Mouse (Mus musculus) hindbrain, embryonic 16.5 days (tissue): Measurements from ENCODE around the gene Fgfr1op2. TPM values are rescaled to one million over a fixed set of nuclear protein-coding genes. Genes with fewer than 3 reads are reported as not detected.
"Not testable (repeated sequence)": the region's sequence is repeated elsewhere in the genome, so short reads cannot be mapped to it uniquely, and the experiment has no call there.

ENCODE experiments used
- ATAC-seq: fragments of 200-750 bp; cut with Nextera tagmentation; 2 replicates; pipeline ENCODE4 v1.8.0; 2017; ENCODE audit warnings: moderate TSS enrichment, moderate library complexity
- H3K27ac ChIP-seq: fragments of 300-500 bp; sonication (generic); 2 replicates; pipeline ENCODE4 v1.5.1; 2014; ENCODE audit warnings: low read depth, mild to moderate bottlenecking, control low read depth, low read length, moderate library complexity
- H3K27me3 ChIP-seq: fragments of 300-500 bp; sonication (generic); replicated peaks from 2 replicates; pipeline ENCODE4 v1.6.1; 2014; ENCODE audit warnings: low read length; ENCODE audit not compliant: control insufficient read depth, insufficient read depth
- H3K36me3 ChIP-seq: fragments of 300-500 bp; sonication (generic); 2 replicates; pipeline ENCODE4 v1.6.1; 2014; ENCODE audit warnings: mild to moderate bottlenecking, low read length, moderate library complexity, mixed read lengths; ENCODE audit not compliant: control insufficient read depth, insufficient read depth
- H3K4me1 ChIP-seq: fragments of 300-500 bp; sonication (generic); 2 replicates; pipeline ENCODE4 v1.6.1; 2014; ENCODE audit warnings: low read depth, low read length; ENCODE audit not compliant: control insufficient read depth, insufficient read depth
- H3K4me2 ChIP-seq: fragments of 300-500 bp; sonication (generic); 2 replicates; pipeline ENCODE4 v1.6.1; 2014; ENCODE audit warnings: mild to moderate bottlenecking, low read length, control low read depth, moderate library complexity
- H3K4me3 ChIP-seq: fragments of 300-500 bp; sonication (generic); 2 replicates; pipeline ENCODE4 v1.5.1; 2014; ENCODE audit warnings: mild to moderate bottlenecking, low read length, control low read depth, moderate library complexity
- H3K9ac ChIP-seq: fragments of 300-500 bp; sonication (generic); 2 replicates; pipeline ENCODE4 v1.6.1; 2014; ENCODE audit warnings: low read depth, mild to moderate bottlenecking, control low read depth, low read length, moderate library complexity
- H3K9me3 ChIP-seq: fragments of 300-500 bp; sonication (generic); 2 replicates; pipeline ENCODE4 v1.6.1; 2014; ENCODE audit warnings: mild to moderate bottlenecking, low read length, moderate library complexity; ENCODE audit not compliant: control insufficient read depth
- WGBS: fragments of 180-500 bp; shearing (Covaris S2); extraction: QIAGEN DNeasy Blood & Tissue Kit; methylation state at CpG from one replicate; pipeline ENCODE4 v1.1.7; 2014; 5-methylcytosine and 5-hydroxymethylcytosine counted together
- polyA plus RNA-seq: library from polyadenylated mRNA; unstranded; fragments of >200 nt; fragmentation: Nextera tagmentation; extraction: Ambion mirVana; gene quantifications from 2 replicates; pipeline ENCODE4 v1.2.1, GENCODE M21; 2015

Gene Fgfr1op2
- polyA plus RNA-seq, 1 experiment from 2014 or later, result 38.0 TPM

DNA sequence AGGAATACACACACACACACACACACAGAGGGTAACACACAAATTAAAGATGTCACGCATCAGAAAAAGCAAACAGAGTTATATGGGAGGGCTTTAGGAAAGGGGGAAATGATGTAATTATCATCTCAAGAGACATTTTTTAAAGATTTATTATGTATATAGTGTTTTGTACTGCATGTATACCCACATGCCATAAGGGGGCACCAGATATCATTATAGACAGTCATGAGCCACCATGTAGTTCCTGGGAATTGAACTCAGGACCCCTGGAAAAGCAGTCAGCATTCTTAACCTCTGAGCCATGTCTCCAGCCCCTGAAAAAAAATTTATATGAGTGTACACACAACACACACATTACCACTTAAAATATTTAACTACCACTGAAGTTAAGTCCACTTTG is 32.4 kb upstream of the Fgfr1op2 start:
- H3K27me3 ChIP-seq, result no peaks in the 10 kb centered on the region
- H3K27ac ChIP-seq, result no peak overlapping the region
- no peaks in the 10 kb centered on the region for H3K4me1 ChIP-seq
- 92% methylated on average over 1 of the region's 1 CpGs for WGBS
- peaks cover 8% of the 10 kb centered on the region; the same call in 1 of the 2 replicates for H3K36me3 ChIP-seq
- H3K4me3 ChIP-seq, result no peak overlapping the region
- no peak overlapping the region for H3K9ac ChIP-seq
- no peak overlapping the region for H3K4me2 ChIP-seq
- no peaks in the 10 kb centered on the region for H3K9me3 ChIP-seq
- no peak for ATAC-seq

DNA sequence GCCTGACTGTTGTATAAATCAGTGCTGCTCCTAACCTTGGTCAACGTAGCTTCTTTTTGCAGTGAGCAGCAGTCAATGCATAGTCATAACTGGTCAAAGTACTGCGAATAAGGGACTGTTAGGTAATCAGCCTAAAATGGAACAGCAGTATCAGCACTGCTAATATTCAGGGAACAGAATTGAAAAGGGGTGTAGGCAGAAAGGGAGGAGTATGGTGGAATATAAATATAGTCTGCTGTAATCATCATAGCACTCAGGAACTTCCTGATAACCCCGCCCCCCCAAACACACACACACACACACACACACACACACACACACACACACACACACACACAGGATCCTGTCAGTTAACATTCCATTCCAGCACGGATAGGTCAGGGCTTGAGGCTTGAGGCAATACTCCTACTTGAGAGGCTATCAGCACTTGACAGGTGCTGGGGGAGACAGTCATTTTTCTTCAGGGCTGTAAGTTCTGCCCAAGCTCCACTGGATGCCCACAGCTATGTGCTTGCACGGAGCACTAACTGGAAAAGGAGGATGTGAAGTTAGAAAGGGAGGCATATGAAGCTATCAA is 31.6 kb upstream of the Fgfr1op2 start:
- peaks cover 12% of the 10 kb centered on the region for H3K36me3 ChIP-seq
- no peaks in the 10 kb centered on the region for H3K9me3 ChIP-seq
- no peak overlapping the region for H3K4me2 ChIP-seq
- H3K4me1 ChIP-seq, result no peaks in the 10 kb centered on the region
- no peak overlapping the region for H3K9ac ChIP-seq
- no peak for ATAC-seq
- no peaks in the 10 kb centered on the region for H3K27me3 ChIP-seq
- no peak overlapping the region for H3K27ac ChIP-seq
- 85% methylated on average over 5 of the region's 5 CpGs for WGBS
- H3K4me3 ChIP-seq, result no peak overlapping the region

GRCm38 (mm10) chr6:146550421-146550820 is 26.6 kb upstream of the Fgfr1op2 start:
- ATAC-seq, result no peak
- Histone ChIP-seq H3K27me3 (no peaks in the 10 kb centered on the region), H3K27ac (no peak overlapping the region), H3K36me3 (peaks cover 39% of the 10 kb centered on the region), H3K4me1 (no peaks in the 10 kb centered on the region), H3K4me2 (no peak overlapping the region), H3K4me3 (no peak overlapping the region), H3K9ac (no peak overlapping the region), H3K9me3 (no peaks in the 10 kb centered on the region)
- WGBS, result 90% methylated on average over 2 of the region's 2 CpGs

GRCm38 (mm10) chr6:146551326-146551725 is 25.7 kb upstream of the Fgfr1op2 start:
- no peak overlapping the region for H3K4me2 ChIP-seq
- no peak overlapping the region for H3K27ac ChIP-seq
- H3K4me1 ChIP-seq, result no peaks in the 10 kb centered on the region
- ATAC-seq, result no peak
- no peak overlapping the region for H3K4me3 ChIP-seq
- H3K27me3 ChIP-seq, result no peaks in the 10 kb centered on the region
- no peak overlapping the region for H3K9ac ChIP-seq
- H3K9me3 ChIP-seq, result no peaks in the 10 kb centered on the region
- H3K36me3 ChIP-seq, result peaks cover 47% of the 10 kb centered on the region

DNA sequence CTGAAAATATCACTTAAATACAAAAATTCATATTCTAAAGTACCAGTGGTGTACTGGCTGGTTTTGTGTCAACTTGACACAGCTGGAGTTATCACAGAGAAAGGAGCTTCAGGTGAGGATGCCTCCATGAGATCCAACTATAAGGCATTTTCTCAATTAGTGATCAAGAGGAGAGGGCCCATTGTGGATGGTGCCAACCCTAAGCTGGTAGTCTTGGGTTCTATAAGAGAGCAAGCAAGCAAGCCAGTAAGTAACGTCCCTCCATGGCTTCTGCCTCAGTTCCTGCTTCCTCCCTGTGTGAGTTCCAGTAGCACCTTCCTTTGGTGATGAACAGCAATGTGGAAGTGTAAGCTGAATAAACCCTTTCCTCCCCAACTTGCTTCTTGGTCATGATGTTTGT is 14.5 kb upstream of the Fgfr1op2 start:
- not testable (repeated sequence) for H3K9ac ChIP-seq, ATAC-seq
- WGBS, result 90% methylated on average over 1 of the region's 1 CpGs

GRCm38 (mm10) chr6:146572073-146572472 is 4.9 kb upstream of the Fgfr1op2 start:
- no peak overlapping the region for H3K27ac ChIP-seq
- no peak overlapping the region for H3K4me3 ChIP-seq
- H3K4me1 ChIP-seq, result peaks cover 19% of the 10 kb centered on the region
- no peak for ATAC-seq
- no peaks in the 10 kb centered on the region for H3K9me3 ChIP-seq
- no peak overlapping the region for H3K9ac ChIP-seq
- H3K27me3 ChIP-seq, result no peaks in the 10 kb centered on the region
- no peaks in the 10 kb centered on the region; the same call in 1 of the 2 replicates for H3K36me3 ChIP-seq
- no peak overlapping the region for H3K4me2 ChIP-seq

More for the DNA sequence above, 14.5 kb upstream of the Fgfr1op2 start:
- H3K27ac ChIP-seq, H3K4me2 ChIP-seq, H3K9me3 ChIP-seq, H3K27me3 ChIP-seq, H3K4me3 ChIP-seq, H3K4me1 ChIP-seq: not testable (repeated sequence)
- peaks cover 23% of the 10 kb centered on the region for H3K36me3 ChIP-seq

DNA sequence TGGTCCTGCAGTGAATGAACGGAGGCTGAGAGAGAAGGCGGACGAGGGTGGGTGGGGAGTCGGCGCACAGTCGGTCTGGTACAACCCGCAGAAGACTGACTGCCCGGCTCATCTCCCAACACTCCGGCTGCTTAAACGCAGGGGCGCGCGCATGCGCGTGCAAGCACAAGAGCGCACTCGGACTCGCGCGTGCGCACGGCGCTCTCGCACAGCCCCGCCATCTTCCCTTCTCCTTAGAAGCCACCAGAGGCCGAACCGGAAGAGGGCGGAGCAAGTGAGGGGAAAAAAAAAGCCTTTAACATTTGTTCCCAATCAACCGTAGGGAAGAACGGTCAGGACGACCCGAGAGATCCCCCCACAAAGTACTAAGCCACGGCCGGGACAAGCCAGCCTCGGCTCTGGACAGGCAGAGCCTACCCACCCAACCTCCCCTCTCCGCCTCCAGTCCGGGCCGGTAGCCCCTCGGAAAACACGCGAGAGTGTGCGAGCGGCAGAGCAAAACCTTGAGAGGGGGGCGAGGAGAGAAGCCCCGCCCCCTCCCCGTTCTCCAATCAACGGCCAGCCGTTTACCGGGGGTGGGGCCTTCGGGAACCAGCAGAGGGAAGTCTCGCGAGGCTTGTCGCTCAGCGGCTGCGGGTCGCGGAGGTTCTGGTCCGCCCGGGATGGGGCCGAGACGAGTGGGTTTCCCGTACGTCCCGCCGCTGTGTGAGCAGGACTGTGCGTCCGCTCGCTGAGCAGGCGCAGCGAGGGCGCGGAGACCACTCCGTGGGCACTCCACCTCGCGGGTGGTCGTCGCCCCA is 507 bp downstream of the Fgfr1op2 start, which contains the start of gene Ints13:
Gene Ints13, minus strand, starts transcription at position 526 of the 800 bp plus-strand sequence.
- H3K9me3 ChIP-seq, result no peaks in the 10 kb centered on the region
- peak within 1 kb of the TSS; percentile 91 for H3K9ac ChIP-seq
- H3K27ac ChIP-seq, result peak within 1 kb of the TSS; percentile 99
- H3K27me3 ChIP-seq, result no peaks in the 10 kb centered on the region
- WGBS, result 0% methylated on average over 76 of the region's 77 CpGs
- peak within 1 kb of the TSS; percentile 96 for H3K4me3 ChIP-seq
- peak within 1 kb of the TSS; percentile 74 for H3K4me2 ChIP-seq
- no peaks in the 10 kb centered on the region for H3K36me3 ChIP-seq
- peak; percentile 97 for ATAC-seq
- peaks cover 22% of the 10 kb centered on the region for H3K4me1 ChIP-seq

DNA sequence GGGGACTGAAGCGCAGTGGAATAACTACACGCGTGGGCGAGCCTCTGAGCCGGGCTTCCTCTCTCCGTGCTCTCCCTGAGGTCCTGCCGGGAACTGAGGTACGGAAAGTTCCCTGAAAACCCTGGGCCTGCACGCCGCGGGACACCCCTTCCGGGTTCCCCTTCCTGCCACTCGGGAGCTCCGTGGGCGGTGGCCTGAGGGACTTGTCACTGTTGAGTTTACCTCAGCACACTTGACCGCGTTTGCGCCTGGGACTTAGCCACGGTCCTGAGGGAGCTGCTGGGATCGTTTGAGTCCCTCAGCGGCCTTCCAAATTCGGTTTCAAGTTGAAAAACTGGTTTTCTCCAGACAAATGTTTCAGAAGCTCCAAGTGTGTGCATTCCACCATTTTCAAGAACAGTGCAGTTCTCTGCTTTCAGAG is 1.1 kb downstream of the Fgfr1op2 start:
- Histone ChIP-seq H3K4me2 (peak overlapping the region; percentile 69), H3K4me3 (peak overlapping the region; percentile 96), H3K36me3 (no peaks in the 10 kb centered on the region), H3K4me1 (peaks cover 22% of the 10 kb centered on the region), H3K27me3 (no peaks in the 10 kb centered on the region), H3K9ac (peak overlapping the region; percentile 91), H3K9me3 (no peaks in the 10 kb centered on the region), H3K27ac (peak overlapping the region; percentile 99)
- ATAC-seq, result no peak
- WGBS, result under 1% methylated on average over 20 of the region's 22 CpGs

GRCm38 (mm10) chr6:146578586-146578985 is 1.6 kb downstream of the Fgfr1op2 start:
- peak overlapping the region; percentile 99 for H3K27ac ChIP-seq
- peak overlapping the region; percentile 91 for H3K9ac ChIP-seq
- no peaks in the 10 kb centered on the region for H3K27me3 ChIP-seq
- WGBS, result 14% methylated on average over 7 of the region's 7 CpGs
- no peaks in the 10 kb centered on the region for H3K9me3 ChIP-seq
- no peak for ATAC-seq
- peak overlapping the region; percentile 69 for H3K4me2 ChIP-seq
- H3K4me1 ChIP-seq, result peaks cover 22% of the 10 kb centered on the region
- peak overlapping the region; percentile 96 for H3K4me3 ChIP-seq
- no peaks in the 10 kb centered on the region for H3K36me3 ChIP-seq
